Mouse (Mus musculus): Measurements from ENCODE around the gene Comtd1.

DNA sequence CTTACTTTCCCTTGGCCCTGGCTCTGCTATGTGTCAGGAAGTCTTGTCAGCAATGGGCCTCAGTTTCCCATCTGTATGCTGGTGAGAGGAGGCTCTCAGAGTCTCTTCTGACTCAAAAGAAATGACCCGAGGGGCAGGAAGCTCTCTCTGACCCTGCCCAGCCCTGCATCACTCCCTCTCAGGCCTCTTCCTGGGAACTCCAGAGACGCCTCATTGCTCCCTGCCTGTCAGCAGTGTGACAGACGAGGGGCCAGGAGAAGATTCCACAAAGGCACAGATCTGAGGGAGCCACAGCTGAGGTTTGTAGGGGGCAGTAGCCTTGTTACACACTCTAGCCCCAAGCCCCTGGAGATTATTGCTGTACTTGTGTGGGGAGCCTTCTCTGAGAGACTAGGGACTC is 7.2 kb upstream of the Comtd1 start:
- TF ChIP-seq CTCF (IDR thresholded peaks at IDR 0.05; ENCODE audit: low read depth, low read length) (no peak), POLR2A (IDR thresholded peaks at IDR 0.05; ENCODE audit: extremely low read depth, insufficient read depth, low read length) (no peak)

Data from liver, adult 2 months (tissue).